Mouse (Mus musculus): ENCODE measurements at regions not wholly inside any gene's neighbourhood (a gene's known extent, or its start where the extent isn't known, plus 50 kb on each side); places are given as distances from the start of the nearest gene placed in this dataset.

GRCm38 (mm10) chr13:107844085-107844484 is 200.2 kb upstream of the Smim15 start:
- Histone ChIP-seq H3K36me3 (ENCODE audit: insufficient read depth, low read length) (no peaks in the 10 kb centered on the region), H3K4me3 (ENCODE audit: low read length) (no peak overlapping the region), H3K9me3 (ENCODE audit: low read length) (no peaks in the 10 kb centered on the region), H3K27me3 (ENCODE audit: insufficient read depth, low read length) (no peaks in the 10 kb centered on the region), H3K4me2 (replicated peaks; ENCODE audit: low read depth, low read length) (no peak overlapping the region), H3K9ac (replicated peaks; ENCODE audit: low read length) (no peak overlapping the region), H3K4me1 (ENCODE audit: insufficient read depth, low read length) (peaks cover 55% of the 10 kb centered on the region), H3K27ac (ENCODE audit: low read length) (no peak overlapping the region)
- no peak for ATAC-seq (ENCODE audit: low FRiP score, low TSS enrichment)
- WGBS = 77% methylated on average over 4 of the region's 4 CpGs

GRCm38 (mm10) chr13:107838126-107838715 is 206.0 kb upstream of the Smim15 start:
- 70% methylated on average over 9 of the region's 9 CpGs for WGBS
- Histone ChIP-seq H3K9ac (replicated peaks; ENCODE audit: low read length) (no peak overlapping the region), H3K4me3 (ENCODE audit: low read length) (no peak overlapping the region), H3K27me3 (ENCODE audit: insufficient read depth, low read length) (no peaks in the 10 kb centered on the region), H3K4me1 (ENCODE audit: insufficient read depth, low read length) (peaks cover 43% of the 10 kb centered on the region), H3K27ac (ENCODE audit: low read length) (no peak overlapping the region), H3K9me3 (ENCODE audit: low read length) (no peaks in the 10 kb centered on the region), H3K36me3 (ENCODE audit: insufficient read depth, low read length) (no peaks in the 10 kb centered on the region), H3K4me2 (replicated peaks; ENCODE audit: low read depth, low read length) (no peak overlapping the region)
- ATAC-seq (ENCODE audit: low FRiP score, low TSS enrichment) = peak; percentile 70

DNA sequence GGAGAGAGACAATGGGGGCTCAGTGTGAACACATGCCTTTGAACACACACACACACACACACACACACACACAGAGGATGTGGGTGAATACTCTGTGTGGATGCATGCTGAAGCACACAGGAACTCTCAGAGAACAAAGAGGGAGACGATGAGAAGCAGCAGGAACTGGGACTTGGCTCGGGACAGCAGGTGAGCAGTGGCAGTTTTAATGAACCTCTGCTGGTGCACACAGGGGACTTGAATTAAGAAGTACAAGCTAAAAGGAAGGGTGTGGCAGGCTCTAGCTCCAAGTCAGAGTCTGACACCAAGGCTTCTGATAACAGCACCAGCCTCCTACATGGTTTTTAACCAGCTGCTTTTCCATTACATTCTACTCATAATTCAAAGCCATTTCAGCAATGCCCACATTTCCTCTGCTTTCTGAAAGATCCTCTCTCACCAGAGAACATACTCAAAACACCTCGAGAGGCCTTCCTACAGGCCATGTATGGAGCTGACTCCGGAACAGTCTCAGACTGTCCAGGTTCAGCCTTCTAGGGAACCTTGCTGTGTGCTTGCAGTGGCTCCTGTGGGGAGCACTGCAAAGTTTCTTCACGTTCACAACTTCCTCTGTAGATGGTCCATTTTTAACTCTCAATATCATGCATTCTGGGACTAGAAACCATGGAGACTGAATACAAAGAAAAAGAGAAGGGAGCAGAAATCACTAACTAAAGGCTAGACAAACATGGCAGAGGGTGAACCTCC is 206.9 kb upstream of the Smim15 start:
- no peaks in the 10 kb centered on the region for H3K27me3 ChIP-seq (ENCODE audit: insufficient read depth, low read length)
- no peak overlapping the region for H3K4me3 ChIP-seq (ENCODE audit: low read length)
- no peak for ATAC-seq (ENCODE audit: low FRiP score, low TSS enrichment)
- no peak overlapping the region for H3K27ac ChIP-seq (ENCODE audit: low read length)
- H3K4me1 ChIP-seq (ENCODE audit: insufficient read depth, low read length) = peaks cover 37% of the 10 kb centered on the region
- H3K4me2 ChIP-seq (replicated peaks; ENCODE audit: low read depth, low read length) = no peak overlapping the region
- H3K9ac ChIP-seq (replicated peaks; ENCODE audit: low read length) = no peak overlapping the region
- H3K36me3 ChIP-seq (ENCODE audit: insufficient read depth, low read length) = no peaks in the 10 kb centered on the region
- WGBS = 57% methylated on average over 5 of the region's 5 CpGs
- no peaks in the 10 kb centered on the region for H3K9me3 ChIP-seq (ENCODE audit: low read length)

DNA sequence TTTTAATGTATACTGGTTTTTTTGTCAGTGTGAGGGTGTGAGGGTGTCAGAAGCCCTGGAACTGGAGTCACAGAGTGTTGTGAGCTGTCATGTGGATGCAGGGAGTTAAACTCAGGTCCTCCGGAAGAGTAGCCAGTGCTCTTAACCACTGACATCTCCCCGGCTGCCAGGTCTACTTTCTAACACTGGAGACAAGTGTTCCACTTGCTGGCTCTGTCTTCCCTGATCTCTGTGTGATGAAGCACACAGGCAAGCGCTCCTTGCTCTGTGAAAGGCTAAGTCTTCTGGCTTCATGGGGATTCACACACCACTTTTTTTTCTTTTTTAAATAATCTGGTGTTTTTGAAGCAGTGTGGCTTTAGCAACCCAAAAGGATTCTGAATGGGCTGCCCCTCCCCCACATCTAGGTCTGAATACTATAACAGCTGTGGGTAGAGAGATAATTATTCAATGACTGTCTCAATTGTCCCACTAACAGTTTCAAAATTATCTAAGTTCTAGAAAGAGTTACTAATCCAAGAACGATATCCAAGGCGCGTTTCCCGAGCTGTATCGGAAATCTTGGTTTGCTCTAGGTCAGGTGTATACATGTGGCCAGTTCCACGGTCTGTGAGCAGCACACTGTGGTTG is 208.4 kb upstream of the Smim15 start:
- WGBS = 62% methylated on average over 9 of the region's 9 CpGs
- H3K27ac ChIP-seq (ENCODE audit: low read length) = no peak overlapping the region

DNA sequence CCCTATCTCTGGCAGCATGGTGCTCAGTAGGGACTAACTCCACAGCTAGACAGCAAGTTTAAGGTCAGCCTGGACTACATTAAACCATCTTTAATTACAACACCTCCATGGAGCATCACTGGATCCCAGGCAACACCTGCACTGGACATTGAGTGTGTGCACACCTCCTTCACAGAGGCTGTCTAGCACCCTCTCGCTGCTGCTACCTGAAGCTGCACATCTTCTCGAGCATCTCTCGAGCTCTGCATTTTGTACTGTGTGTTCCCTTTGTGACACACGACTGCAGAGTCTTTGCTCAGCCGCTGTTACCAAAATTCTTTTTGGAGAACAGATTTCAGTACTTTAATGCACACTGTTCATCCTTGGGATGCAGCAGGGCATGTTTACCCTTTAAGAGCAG is 212.2 kb upstream of the Smim15 start:
- Histone ChIP-seq H3K4me2 (replicated peaks; ENCODE audit: low read depth, low read length) (0 out of 2 replicates have a peak overlapping the region, but pooled peaks have one; percentile 47), H3K27me3 (ENCODE audit: insufficient read depth, low read length) (no peaks in the 10 kb centered on the region), H3K9ac (replicated peaks; ENCODE audit: low read length) (no peak overlapping the region), H3K36me3 (ENCODE audit: insufficient read depth, low read length) (no peaks in the 10 kb centered on the region), H3K4me3 (ENCODE audit: low read length) (no peak overlapping the region), H3K27ac (ENCODE audit: low read length) (no peak overlapping the region), H3K4me1 (ENCODE audit: insufficient read depth, low read length) (peaks cover 35% of the 10 kb centered on the region), H3K9me3 (ENCODE audit: low read length) (no peaks in the 10 kb centered on the region)
- WGBS = 66% methylated on average over 5 of the region's 5 CpGs
- 0 out of 2 replicates have a peak, but pooled peaks have one; percentile 24 for ATAC-seq (ENCODE audit: low FRiP score, low TSS enrichment)

More for the DNA sequence above, 208.4 kb upstream of the Smim15 start:
- no peaks in the 10 kb centered on the region for H3K36me3 ChIP-seq (ENCODE audit: insufficient read depth, low read length)
- H3K4me2 ChIP-seq (replicated peaks; ENCODE audit: low read depth, low read length) = no peak overlapping the region
- H3K4me3 ChIP-seq (ENCODE audit: low read length) = no peak overlapping the region
- ATAC-seq (ENCODE audit: low FRiP score, low TSS enrichment) = no peak
- peaks cover 42% of the 10 kb centered on the region for H3K4me1 ChIP-seq (ENCODE audit: insufficient read depth, low read length)
- H3K9me3 ChIP-seq (ENCODE audit: low read length) = no peaks in the 10 kb centered on the region
- H3K9ac ChIP-seq (replicated peaks; ENCODE audit: low read length) = no peak overlapping the region
- H3K27me3 ChIP-seq (ENCODE audit: insufficient read depth, low read length) = no peaks in the 10 kb centered on the region

DNA sequence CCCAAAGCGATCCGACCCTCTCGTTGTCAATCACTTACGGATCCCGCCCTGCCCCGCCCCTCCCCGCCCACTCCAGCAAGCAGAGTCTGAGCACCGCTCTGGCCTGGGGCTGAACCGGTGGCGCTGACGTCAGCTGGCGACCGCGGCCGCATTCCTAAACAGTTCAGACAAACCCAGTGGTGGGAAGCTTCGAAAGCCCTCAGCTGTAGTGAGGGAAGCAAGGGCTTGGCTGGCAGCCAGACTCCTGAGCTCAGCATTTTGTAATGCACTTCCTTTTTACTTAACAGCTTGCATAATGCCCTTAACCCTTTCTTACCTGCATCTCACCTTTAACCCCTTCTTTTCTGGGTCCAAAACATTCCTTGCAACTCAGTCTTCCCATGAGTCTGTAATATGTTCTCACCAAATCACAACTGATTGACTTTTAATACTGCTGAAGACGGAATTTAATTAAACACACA is 213.0 kb upstream of the Smim15 start:
- H3K36me3 ChIP-seq (ENCODE audit: insufficient read depth, low read length) = no peaks in the 10 kb centered on the region
- 2% methylated on average over 17 of the region's 17 CpGs for WGBS
- peak overlapping the region; percentile 47 for H3K4me2 ChIP-seq (replicated peaks; ENCODE audit: low read depth, low read length)
- H3K27ac ChIP-seq (ENCODE audit: low read length) = 0 out of 2 replicates have a peak overlapping the region, but pooled peaks have one; percentile 20
- H3K27me3 ChIP-seq (ENCODE audit: insufficient read depth, low read length) = no peaks in the 10 kb centered on the region
- no peak overlapping the region for H3K9ac ChIP-seq (replicated peaks; ENCODE audit: low read length)
- peaks cover 37% of the 10 kb centered on the region for H3K4me1 ChIP-seq (ENCODE audit: insufficient read depth, low read length)
- peak; percentile 100 for ATAC-seq (ENCODE audit: low FRiP score, low TSS enrichment)
- H3K9me3 ChIP-seq (ENCODE audit: low read length) = no peaks in the 10 kb centered on the region
- peak overlapping the region; percentile 42 for H3K4me3 ChIP-seq (ENCODE audit: low read length)

DNA sequence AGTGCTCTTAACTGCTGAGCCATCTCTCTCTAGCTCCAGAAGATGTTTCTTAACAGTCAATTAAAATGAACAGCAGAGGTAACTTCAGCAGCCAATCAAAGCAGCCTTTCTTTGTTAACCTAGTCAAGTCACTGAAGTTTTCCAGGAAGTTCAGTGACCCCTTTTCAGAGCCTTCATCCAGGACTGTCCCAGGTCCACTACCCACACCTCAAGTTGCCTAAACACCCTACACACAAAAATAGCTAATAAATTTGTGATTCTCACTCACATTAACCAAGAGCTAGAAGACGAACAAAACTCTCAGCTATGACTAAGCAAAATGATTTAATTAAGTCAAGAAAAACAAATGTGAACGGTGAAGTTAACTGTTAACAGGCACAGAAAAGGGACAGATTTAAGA is 214.0 kb upstream of the Smim15 start:
- no peak overlapping the region for H3K4me2 ChIP-seq (replicated peaks; ENCODE audit: low read depth, low read length)
- no peak overlapping the region for H3K27ac ChIP-seq (ENCODE audit: low read length)

GRCm38 (mm10) chr13:107829861-107830260 is 214.4 kb upstream of the Smim15 start:
- H3K4me2 ChIP-seq (replicated peaks; ENCODE audit: low read depth, low read length) = no peak overlapping the region
- no peak for ATAC-seq (ENCODE audit: low FRiP score, low TSS enrichment)
- H3K27ac ChIP-seq (ENCODE audit: low read length) = no peak overlapping the region
- no peak overlapping the region for H3K4me3 ChIP-seq (ENCODE audit: low read length)
- 90% methylated on average over 4 of the region's 4 CpGs for WGBS
- no peaks in the 10 kb centered on the region for H3K36me3 ChIP-seq (ENCODE audit: insufficient read depth, low read length)
- peaks cover 31% of the 10 kb centered on the region for H3K4me1 ChIP-seq (ENCODE audit: insufficient read depth, low read length)
- H3K9me3 ChIP-seq (ENCODE audit: low read length) = no peaks in the 10 kb centered on the region
- no peak overlapping the region for H3K9ac ChIP-seq (replicated peaks; ENCODE audit: low read length)
- H3K27me3 ChIP-seq (ENCODE audit: insufficient read depth, low read length) = no peaks in the 10 kb centered on the region

More for the DNA sequence above, 214.0 kb upstream of the Smim15 start:
- WGBS = 37% methylated on average over 2 of the region's 2 CpGs
- Histone ChIP-seq H3K4me3 (ENCODE audit: low read length) (no peak overlapping the region), H3K9me3 (ENCODE audit: low read length) (no peaks in the 10 kb centered on the region), H3K9ac (replicated peaks; ENCODE audit: low read length) (no peak overlapping the region), H3K4me1 (ENCODE audit: insufficient read depth, low read length) (peaks cover 35% of the 10 kb centered on the region), H3K27me3 (ENCODE audit: insufficient read depth, low read length) (no peaks in the 10 kb centered on the region), H3K36me3 (ENCODE audit: insufficient read depth, low read length) (no peaks in the 10 kb centered on the region)
- ATAC-seq (ENCODE audit: low FRiP score, low TSS enrichment) = no peak

DNA sequence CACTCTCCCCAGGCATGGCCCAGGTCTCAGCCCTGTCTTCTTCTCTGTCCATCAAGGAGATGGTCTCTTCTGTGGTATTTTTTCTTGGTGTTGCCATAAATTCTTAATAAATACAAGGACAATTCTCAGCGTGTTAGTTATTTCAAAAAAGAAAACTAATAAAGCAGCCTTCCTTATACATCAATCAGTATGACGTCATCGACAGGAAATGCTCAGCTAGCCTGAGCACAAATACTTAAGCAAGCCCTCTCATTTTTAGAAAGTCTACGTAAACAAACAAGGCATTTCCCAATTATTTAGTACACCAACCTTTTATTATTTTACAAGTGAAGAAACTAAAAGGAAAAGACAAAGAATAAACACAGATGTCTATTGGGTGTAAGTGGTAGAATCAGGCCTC is 218.6 kb upstream of the Smim15 start:
- H3K4me3 ChIP-seq (ENCODE audit: low read length) = no peak overlapping the region
- no peak for ATAC-seq (ENCODE audit: low FRiP score, low TSS enrichment)
- no peak overlapping the region for H3K27ac ChIP-seq (ENCODE audit: low read length)
- H3K9me3 ChIP-seq (ENCODE audit: low read length) = no peaks in the 10 kb centered on the region
- no peaks in the 10 kb centered on the region for H3K36me3 ChIP-seq (ENCODE audit: insufficient read depth, low read length)
- WGBS = 66% methylated on average over 4 of the region's 4 CpGs
- peaks cover 20% of the 10 kb centered on the region for H3K4me1 ChIP-seq (ENCODE audit: insufficient read depth, low read length)
- no peak overlapping the region for H3K9ac ChIP-seq (replicated peaks; ENCODE audit: low read length)
- no peak overlapping the region for H3K4me2 ChIP-seq (replicated peaks; ENCODE audit: low read depth, low read length)
- no peaks in the 10 kb centered on the region for H3K27me3 ChIP-seq (ENCODE audit: insufficient read depth, low read length)

- ATAC-seq (ENCODE audit: low FRiP score, low TSS enrichment) = no peak
- Histone ChIP-seq H3K9ac (replicated peaks; ENCODE audit: low read length) (no peak overlapping the region), H3K9me3 (ENCODE audit: low read length) (no peaks in the 10 kb centered on the region), H3K4me1 (ENCODE audit: insufficient read depth, low read length) (peaks cover 24% of the 10 kb centered on the region), H3K27me3 (ENCODE audit: insufficient read depth, low read length) (no peaks in the 10 kb centered on the region), H3K4me2 (replicated peaks; ENCODE audit: low read depth, low read length) (no peak overlapping the region), H3K27ac (ENCODE audit: low read length) (no peak overlapping the region), H3K36me3 (ENCODE audit: insufficient read depth, low read length) (no peaks in the 10 kb centered on the region), H3K4me3 (ENCODE audit: low read length) (no peak overlapping the region)
- WGBS = 19% methylated on average over 1 of the region's 1 CpGs
Observed at GRCm38 (mm10) chr13:107823342-107823741, 220.9 kb upstream of the Smim15 start.

Data from kidney, embryonic 16.5 days (tissue).